Mouse (Mus musculus): ENCODE measurements at regions not wholly inside any gene's neighbourhood (a gene's known extent, or its start where the extent isn't known, plus 50 kb on each side); places are given as distances from the start of the nearest gene placed in this dataset.

DNA sequence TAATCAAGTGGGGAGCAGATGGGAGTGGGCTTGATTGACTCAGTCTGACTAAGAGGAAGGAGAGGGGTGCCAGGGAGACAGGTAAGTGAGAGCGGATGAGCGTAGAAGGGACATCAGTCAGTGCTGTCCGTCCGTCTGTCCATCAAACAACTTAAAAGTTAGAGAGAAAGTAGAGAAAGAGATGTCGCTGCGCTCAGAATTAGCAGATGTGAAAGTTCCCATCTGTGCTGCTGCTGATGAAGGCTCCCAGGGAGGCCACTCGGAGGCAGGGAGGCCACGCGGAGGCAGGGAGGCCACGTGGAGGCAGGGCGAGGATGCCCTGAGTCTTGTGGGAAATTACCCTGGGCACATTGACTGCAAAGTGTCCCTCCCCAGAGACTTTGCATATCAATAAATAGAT, 118.4 kb upstream of the Tbca start:
- Histone ChIP-seq H3K27me3 (ENCODE audit: insufficient read depth, poor library complexity, severe bottlenecking) (peaks cover 73% of the 10 kb centered on the region), H3K4me1 (replicated peaks) (peaks cover 4% of the 10 kb centered on the region; the same call in 1 of the 2 replicates), H3K4me3 (no peak overlapping the region), H3K9me3 (no peaks in the 10 kb centered on the region), H3K36me3 (no peaks in the 10 kb centered on the region), H3K27ac (no peak overlapping the region)
- no peak for DNase-seq (ENCODE audit: low spot score)
- 88% methylated on average over 11 of the region's 11 CpGs for WGBS

DNA sequence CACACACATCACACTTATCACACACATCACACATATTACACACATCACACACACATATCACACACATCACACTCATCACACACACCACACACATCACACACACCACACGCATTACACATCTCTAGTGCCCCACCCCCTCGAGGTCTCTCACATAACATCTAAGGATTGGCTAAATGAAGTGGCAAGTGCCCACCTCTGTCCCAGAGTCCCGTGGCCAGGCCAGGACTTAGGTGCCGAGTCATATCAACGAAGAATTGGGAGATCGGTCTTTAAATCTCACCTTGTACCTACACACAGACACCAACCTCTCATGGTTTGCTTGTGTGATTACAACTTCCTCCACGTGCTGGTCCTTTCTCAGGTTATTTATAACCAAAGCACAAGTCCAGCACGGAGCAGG, 117.7 kb upstream of the Tbca start:
- Histone ChIP-seq H3K27me3 (ENCODE audit: insufficient read depth, poor library complexity, severe bottlenecking) (peaks cover 74% of the 10 kb centered on the region), H3K27ac (no peak overlapping the region), H3K4me1 (replicated peaks) (peaks cover 4% of the 10 kb centered on the region; the same call in 1 of the 2 replicates), H3K36me3 (no peaks in the 10 kb centered on the region), H3K9me3 (no peaks in the 10 kb centered on the region), H3K4me3 (no peak overlapping the region)
- no peak for DNase-seq (ENCODE audit: low spot score)
- 88% methylated on average over 8 of the region's 8 CpGs for WGBS

GRCm38 (mm10) chr13:94680492-94681168, 108.1 kb upstream of the Tbca start:
- Histone ChIP-seq H3K4me3 (peak overlapping the region; percentile 26; the same call in 1 of the 2 replicates), H3K27me3 (ENCODE audit: insufficient read depth, poor library complexity, severe bottlenecking) (peaks cover 82% of the 10 kb centered on the region), H3K9me3 (no peaks in the 10 kb centered on the region; the same call in 1 of the 2 replicates), H3K4me1 (replicated peaks) (peaks cover 26% of the 10 kb centered on the region), H3K36me3 (no peaks in the 10 kb centered on the region), H3K27ac (peak overlapping the region; percentile 78)
- DNase-seq (ENCODE audit: low spot score), result peak; percentile 44
- WGBS, result 25% methylated on average over 17 of the region's 17 CpGs

DNA sequence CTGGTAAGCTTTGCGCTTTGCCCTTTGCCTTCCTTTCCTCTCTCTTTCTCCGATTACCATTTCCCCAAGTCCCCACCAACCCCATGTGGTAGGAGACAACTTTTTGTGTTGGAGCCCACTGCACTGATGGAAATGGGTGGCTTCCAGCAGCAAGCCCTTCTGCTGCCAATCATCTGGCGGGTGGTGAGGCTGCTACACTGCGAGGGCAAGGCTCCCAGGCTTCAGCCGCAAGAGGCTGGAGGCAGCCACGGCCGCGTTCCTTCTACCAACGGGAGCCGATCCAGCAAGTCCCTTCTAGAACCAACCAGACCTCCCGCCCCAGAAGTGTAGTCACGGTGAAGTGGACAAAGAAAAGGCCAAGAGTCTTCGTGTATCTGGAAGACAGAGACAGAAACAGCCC, 107.1 kb upstream of the Tbca start:
- Histone ChIP-seq H3K36me3 (no peaks in the 10 kb centered on the region), H3K4me1 (replicated peaks) (peaks cover 26% of the 10 kb centered on the region), H3K9me3 (no peaks in the 10 kb centered on the region; the same call in 1 of the 2 replicates), H3K27me3 (ENCODE audit: insufficient read depth, poor library complexity, severe bottlenecking) (peaks cover 85% of the 10 kb centered on the region), H3K27ac (no peak overlapping the region), H3K4me3 (no peak overlapping the region)
- DNase-seq (ENCODE audit: low spot score), result no peak
- 89% methylated on average over 13 of the region's 13 CpGs for WGBS

GRCm38 (mm10) chr13:94685191-94685590, 103.5 kb upstream of the Tbca start:
- Histone ChIP-seq H3K4me1 (replicated peaks) (peaks cover 20% of the 10 kb centered on the region), H3K27ac (no peak overlapping the region), H3K36me3 (no peaks in the 10 kb centered on the region), H3K9me3 (no peaks in the 10 kb centered on the region; the same call in 1 of the 2 replicates), H3K27me3 (ENCODE audit: insufficient read depth, poor library complexity, severe bottlenecking) (peaks cover 93% of the 10 kb centered on the region), H3K4me3 (no peak overlapping the region)
- 49% methylated on average over 7 of the region's 7 CpGs for WGBS
- no peak for DNase-seq (ENCODE audit: low spot score)

GRCm38 (mm10) chr13:94687295-94687694, 101.4 kb upstream of the Tbca start:
- Histone ChIP-seq H3K36me3 (no peaks in the 10 kb centered on the region), H3K27me3 (ENCODE audit: insufficient read depth, poor library complexity, severe bottlenecking) (peaks cover 90% of the 10 kb centered on the region), H3K27ac (no peak overlapping the region), H3K4me3 (no peak overlapping the region), H3K4me1 (replicated peaks) (peaks cover 5% of the 10 kb centered on the region; the same call in 1 of the 2 replicates), H3K9me3 (no peaks in the 10 kb centered on the region)
- 83% methylated on average over 5 of the region's 5 CpGs for WGBS
- no peak for DNase-seq (ENCODE audit: low spot score)

GRCm38 (mm10) chr13:94706641-94707053, 82.1 kb upstream of the Tbca start:
- Histone ChIP-seq H3K4me3 (peak overlapping the region; percentile 25; the same call in 1 of the 2 replicates), H3K4me1 (replicated peaks) (peaks cover 56% of the 10 kb centered on the region), H3K36me3 (no peaks in the 10 kb centered on the region), H3K27me3 (ENCODE audit: insufficient read depth, poor library complexity, severe bottlenecking) (peaks cover 100% of the 10 kb centered on the region), H3K27ac (no peak overlapping the region), H3K9me3 (no peaks in the 10 kb centered on the region)
- WGBS, result 0% methylated on average over 7 of the region's 7 CpGs
- peak; percentile 81 for DNase-seq (ENCODE audit: low spot score)

DNA sequence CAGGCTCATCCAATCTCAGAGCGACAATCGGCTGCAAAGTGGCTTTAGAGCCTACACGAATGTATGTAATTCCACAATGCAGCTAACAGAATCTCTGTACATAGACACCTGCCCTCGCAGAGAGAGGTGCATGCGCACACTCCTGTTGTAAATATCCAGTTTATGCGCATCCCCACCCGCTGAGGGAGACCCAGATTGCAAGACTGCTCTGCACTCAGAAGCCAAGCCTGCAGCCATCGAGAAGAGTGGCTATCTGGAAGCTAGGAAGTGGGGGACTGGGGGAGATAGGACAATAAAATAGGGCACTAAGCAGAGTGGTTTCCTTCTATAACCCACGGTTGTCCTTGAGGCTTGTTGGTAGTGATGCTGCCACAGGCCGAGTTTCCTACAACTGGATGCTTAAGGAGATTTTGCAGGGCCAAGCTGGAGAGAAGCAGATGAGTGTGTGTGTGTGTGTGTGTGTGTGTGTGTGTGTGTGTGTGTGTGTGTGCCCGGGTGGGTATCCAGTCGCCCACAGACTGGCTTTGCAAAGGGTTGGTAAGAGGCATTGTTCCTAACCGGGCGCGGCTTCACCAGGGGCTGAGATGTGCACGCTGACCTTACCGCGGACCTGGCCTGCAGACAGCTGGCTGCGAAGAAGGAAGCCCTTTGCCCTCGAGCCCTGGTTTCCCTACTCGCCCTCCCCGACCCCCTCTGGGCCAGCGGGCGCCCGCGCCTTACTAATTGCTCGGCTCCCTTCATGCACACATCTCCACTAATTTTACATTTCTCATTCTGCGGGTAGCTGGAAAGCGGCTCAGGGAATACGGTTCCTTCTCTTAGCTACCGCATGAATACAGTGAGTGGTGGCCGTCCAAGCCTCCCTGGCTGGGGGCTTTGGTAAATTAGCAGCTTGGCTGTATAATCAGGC, 81.1 kb upstream of the Tbca start:
- H3K9me3 ChIP-seq, result no peaks in the 10 kb centered on the region
- peak overlapping the region; percentile 25; the same call in 1 of the 2 replicates for H3K4me3 ChIP-seq
- H3K4me1 ChIP-seq (replicated peaks), result peaks cover 46% of the 10 kb centered on the region
- peaks cover 100% of the 10 kb centered on the region for H3K27me3 ChIP-seq (ENCODE audit: insufficient read depth, poor library complexity, severe bottlenecking)
- H3K36me3 ChIP-seq, result no peaks in the 10 kb centered on the region
- peak overlapping the region; percentile 50 for H3K27ac ChIP-seq
- peak; percentile 63 for DNase-seq (ENCODE audit: low spot score)
- 1% methylated on average over 32 of the region's 32 CpGs for WGBS

GRCm38 (mm10) chr13:94708786-94709185, 79.9 kb upstream of the Tbca start:
- H3K36me3 ChIP-seq, result no peaks in the 10 kb centered on the region
- no peaks in the 10 kb centered on the region for H3K9me3 ChIP-seq
- peaks cover 100% of the 10 kb centered on the region for H3K27me3 ChIP-seq (ENCODE audit: insufficient read depth, poor library complexity, severe bottlenecking)
- no peak overlapping the region for H3K27ac ChIP-seq
- peaks cover 35% of the 10 kb centered on the region for H3K4me1 ChIP-seq (replicated peaks)
- DNase-seq (ENCODE audit: low spot score), result no peak
- H3K4me3 ChIP-seq, result no peak overlapping the region
- WGBS, result 26% methylated on average over 5 of the region's 5 CpGs

DNA sequence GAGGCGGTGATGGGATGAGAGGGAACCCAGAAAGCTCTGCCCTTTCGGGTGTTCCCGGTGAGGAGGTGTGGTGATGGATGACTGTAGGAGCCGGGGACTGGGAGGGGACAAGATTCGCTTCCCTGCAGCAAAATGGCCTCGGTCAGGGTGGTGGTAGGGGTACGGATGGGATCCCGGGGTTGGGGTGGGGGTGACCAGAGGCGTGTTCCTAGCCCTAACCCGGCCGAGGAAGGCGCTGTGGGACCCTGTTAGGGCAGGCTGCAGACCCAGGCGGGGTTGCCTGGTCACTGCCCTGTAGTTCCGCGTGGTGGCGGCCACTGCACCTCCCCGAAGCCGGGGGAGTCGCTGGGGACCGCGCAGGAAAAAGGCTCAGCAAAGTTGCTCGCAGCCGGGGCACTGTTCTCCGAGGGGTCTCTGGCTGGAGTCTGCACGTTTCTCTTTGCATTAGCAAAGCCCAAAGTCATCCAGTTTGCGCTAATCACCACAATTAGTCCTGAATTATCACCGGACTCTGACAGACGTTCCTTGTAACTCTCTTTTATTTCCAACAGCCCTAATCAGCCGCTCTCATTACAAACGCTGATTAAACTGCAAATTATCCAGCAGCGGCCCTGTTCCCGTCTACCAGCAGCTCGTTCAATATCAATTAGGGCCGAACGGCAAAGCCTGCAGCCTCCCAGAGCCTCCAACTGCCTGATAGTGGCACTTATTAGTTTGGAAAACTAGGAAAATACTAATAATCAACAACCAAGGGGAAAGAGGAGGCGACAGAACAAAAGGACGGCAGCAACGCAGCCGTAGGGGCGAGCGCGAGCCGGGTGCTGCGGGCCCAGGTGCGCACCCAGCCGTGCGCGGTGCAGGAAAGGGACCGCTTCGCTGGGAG, 78.8 kb upstream of the Tbca start:
- peak overlapping the region; percentile 36 for H3K4me3 ChIP-seq
- peaks cover 35% of the 10 kb centered on the region for H3K4me1 ChIP-seq (replicated peaks)
- H3K27me3 ChIP-seq (ENCODE audit: insufficient read depth, poor library complexity, severe bottlenecking), result peaks cover 100% of the 10 kb centered on the region
- H3K9me3 ChIP-seq, result no peaks in the 10 kb centered on the region
- peak overlapping the region; percentile 3; the same call in 1 of the 2 replicates for H3K27ac ChIP-seq
- peak; percentile 71 for DNase-seq (ENCODE audit: low spot score)
- under 1% methylated on average over 50 of the region's 50 CpGs for WGBS
- H3K36me3 ChIP-seq, result no peaks in the 10 kb centered on the region

GRCm38 (mm10) chr13:94710574-94711172, 78.0 kb upstream of the Tbca start:
- H3K4me3 ChIP-seq, result peak overlapping the region; percentile 36
- no peaks in the 10 kb centered on the region for H3K9me3 ChIP-seq
- H3K36me3 ChIP-seq, result no peaks in the 10 kb centered on the region
- H3K4me1 ChIP-seq (replicated peaks), result peaks cover 35% of the 10 kb centered on the region
- DNase-seq (ENCODE audit: low spot score), result peak; percentile 37
- under 1% methylated on average over 26 of the region's 26 CpGs for WGBS
- no peak overlapping the region for H3K27ac ChIP-seq
- peaks cover 100% of the 10 kb centered on the region for H3K27me3 ChIP-seq (ENCODE audit: insufficient read depth, poor library complexity, severe bottlenecking)

DNA sequence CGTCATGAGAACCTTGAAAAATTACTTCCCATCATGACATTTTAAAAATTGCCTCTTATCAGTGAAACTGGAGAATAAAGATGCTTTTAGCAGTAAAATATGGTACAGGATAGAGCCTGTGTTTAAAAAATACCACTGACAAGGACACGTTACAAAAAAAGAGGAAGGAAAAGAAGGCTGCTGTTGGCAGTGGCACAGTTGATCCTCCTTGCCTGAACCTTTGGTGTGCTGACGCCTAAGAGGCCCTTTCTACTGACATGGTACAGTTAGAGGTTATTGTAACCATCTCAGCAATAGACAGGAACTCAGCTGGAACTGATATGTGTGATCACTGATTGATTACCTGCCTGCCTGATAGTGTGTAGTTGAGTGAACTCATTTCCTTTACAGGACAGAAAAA, 75.3 kb upstream of the Tbca start:
- Histone ChIP-seq H3K27ac (no peak overlapping the region), H3K27me3 (ENCODE audit: insufficient read depth, poor library complexity, severe bottlenecking) (peaks cover 87% of the 10 kb centered on the region), H3K9me3 (no peaks in the 10 kb centered on the region), H3K4me3 (no peak overlapping the region), H3K36me3 (no peaks in the 10 kb centered on the region), H3K4me1 (replicated peaks) (peaks cover 15% of the 10 kb centered on the region)
- 67% methylated on average over 3 of the region's 3 CpGs for WGBS
- no peak for DNase-seq (ENCODE audit: low spot score)
